Mouse (Mus musculus) liver, postnatal 0 days (tissue): ENCODE data around the gene Clybl.

ENCODE experiments used
- CTCF ChIP-seq: sonication (generic); IDR thresholded peaks from 2 replicates; pipeline ENCODE4 v1.5.1; 2016; ENCODE audit warnings: antibody characterized with exemption, low read depth
- EP300 ChIP-seq: IDR thresholded peaks from 2 replicates; pipeline ENCODE4 v1.6.1; 2016; ENCODE audit warnings: antibody characterized with exemption, low read depth, mild to moderate bottlenecking

GRCm38 (mm10) chr14:122136368-122136928 lies 45.1 kb upstream of the Clybl start:
- no peak for TF ChIP-seq CTCF
- TF ChIP-seq EP300: no peak
